Mouse (Mus musculus): Measurements from ENCODE around the gene Tmem89.

- TF ChIP-seq CTCF (IDR thresholded peaks at IDR 0.05) (no peak), POLR2A (IDR thresholded peaks at IDR 0.05; ENCODE audit: insufficient read depth, low read depth, low read length) (no peak), EP300 (IDR thresholded peaks at IDR 0.05; ENCODE audit: insufficient read depth, low read depth, low read length) (no peak)
These were observed 30.7 kb downstream of the Tmem89 start for GRCm38 (mm10) chr9:108945111-108945510.
